In the genomic region with DNA sequence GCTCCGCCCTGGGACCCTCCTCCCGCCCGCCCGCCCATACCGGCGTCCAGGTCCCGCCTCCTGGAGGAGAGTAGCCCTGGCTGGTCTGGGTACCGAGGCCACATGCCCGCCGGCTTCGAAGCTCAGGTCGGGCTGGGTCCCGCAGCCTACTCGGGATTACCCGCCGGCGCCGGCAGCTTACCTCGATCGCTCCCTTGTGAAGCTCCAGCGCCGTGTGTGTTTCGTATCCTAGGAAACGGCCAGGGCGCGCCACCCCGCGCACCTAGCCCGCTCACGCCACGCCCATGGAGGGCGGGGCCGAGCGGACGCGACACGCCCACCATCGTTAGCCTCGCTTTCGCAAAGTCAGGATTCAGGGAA, we compare ENCODE assay signal across 9 mouse cellular contexts. TPM values are rescaled to one million over a fixed set of nuclear protein-coding genes. Genes with fewer than 3 reads are reported as not detected.
DNase-seq lines count a peak whose midpoint lies in the region; ATAC-seq and TF ChIP-seq lines count a peak whose summit lies in the region.
"Had no signal": no experiment of that assay in that cellular context is flagged by ENCODE, and none has a peak within 500 bp of the region (broad histone marks: within the 10 kb centered on the region; RNA-seq: fewer than 3 reads in every experiment).

A gene (minus strand): TSS at position 286 of the 360 bp plus-strand sequence.

- TF ChIP-seq CTCF in bone marrow macrophage, adult 2 months (IDR thresholded peaks at IDR 0.05; ENCODE audit: low read depth, low read length) = no peak
- no peak for TF ChIP-seq CTCF in embryonic fibroblast, embryonic 13.5 days (IDR thresholded peaks at IDR 0.05; ENCODE audit: borderline replicate concordance, insufficient read depth, low read length)

- WGBS in hindbrain, embryonic 11.5 days = 1% methylated on average over 35 of the region's 40 CpGs
- under 1% methylated on average over 36 of the region's 40 CpGs for WGBS in lung, embryonic 16.5 days

- peak within 1 kb of the TSS; percentile 77 for H3K4me2 ChIP-seq in hindbrain, embryonic 11.5 days (replicated peaks; ENCODE audit: low read depth, low read length)
- H3K4me2 ChIP-seq in lung, embryonic 16.5 days (ENCODE audit: low read depth, low read length) = peak within 1 kb of the TSS; percentile 91

- peak within 1 kb of the TSS; percentile 51 for H3K4me3 ChIP-seq in bone marrow macrophage, adult 2 months (ENCODE audit: insufficient read depth, low read length)
- peak within 1 kb of the TSS; percentile 44 for H3K4me3 ChIP-seq in embryonic fibroblast, embryonic 13.5 days (ENCODE audit: insufficient read depth, low read length)
- peak within 1 kb of the TSS; percentile 40 for H3K4me3 ChIP-seq in hindbrain, embryonic 11.5 days (ENCODE audit: low read depth, low read length)
- peak within 1 kb of the TSS; percentile 49 for H3K4me3 ChIP-seq in lung, embryonic 16.5 days (ENCODE audit: low read length)

- peak; percentile 60 to 64 for DNase-seq in B cell, adult 2 months
- DNase-seq in hindbrain, embryonic 11.5 days (ENCODE audit: low spot score) = peak; percentile 86
- DNase-seq in layer of hippocampus, postnatal 10 days (ENCODE audit: low spot score in 2 of 2) = peak; percentile 35 to 57
- peak; percentile 72 for DNase-seq in ovary, postnatal 36 days (ENCODE audit: low spot score)
- peak; percentile 18 to 40 for DNase-seq in thymus, postnatal 10 days (ENCODE audit: low spot score in 2 of 2)

- H3K4me1 ChIP-seq in bone marrow macrophage, adult 2 months (ENCODE audit: control insufficient read depth, insufficient read depth, low read length) = peaks cover 21% of the 10 kb centered on the region
- no peaks in the 10 kb centered on the region for H3K4me1 ChIP-seq in embryonic fibroblast, embryonic 13.5 days (ENCODE audit: control insufficient read depth, insufficient read depth, low read length)
- no peaks in the 10 kb centered on the region for H3K4me1 ChIP-seq in hindbrain, embryonic 11.5 days (replicated peaks; ENCODE audit: control insufficient read depth, insufficient read depth, low read length)
- H3K4me1 ChIP-seq in lung, embryonic 16.5 days (replicated peaks; ENCODE audit: control insufficient read depth, insufficient read depth, low read length) = 0 out of 2 replicates have a peak, but pooled peaks cover 4% of the 10 kb centered on the region

- H3K9ac ChIP-seq in hindbrain, embryonic 11.5 days (ENCODE audit: low read depth, low read length) = no peak within 1 kb of the TSS
- H3K9ac ChIP-seq in lung, embryonic 16.5 days (ENCODE audit: low read length) = peak within 1 kb of the TSS; percentile 50

- TF ChIP-seq POLR2A in bone marrow macrophage, adult 2 months (IDR thresholded peaks at IDR 0.05; ENCODE audit: borderline replicate concordance, low read depth, low read length) = no peak
- no peak for TF ChIP-seq POLR2A in embryonic fibroblast, embryonic 13.5 days (IDR thresholded peaks at IDR 0.05; ENCODE audit: low read depth, low read length)

- H3K9me3 ChIP-seq in hindbrain, embryonic 11.5 days (ENCODE audit: control insufficient read depth, low read length) = no peaks in the 10 kb centered on the region
- H3K9me3 ChIP-seq in lung, embryonic 16.5 days (ENCODE audit: control insufficient read depth, low read length) = no peaks in the 10 kb centered on the region

- no peak within 1 kb of the TSS for H3K27ac ChIP-seq in bone marrow macrophage, adult 2 months (ENCODE audit: insufficient read depth, low read depth, low read length)
- no peak within 1 kb of the TSS for H3K27ac ChIP-seq in embryonic fibroblast, embryonic 13.5 days (ENCODE audit: insufficient read depth, low read length)
- H3K27ac ChIP-seq in hindbrain, embryonic 11.5 days (ENCODE audit: low read depth, low read length) = no peak within 1 kb of the TSS
- no peak within 1 kb of the TSS for H3K27ac ChIP-seq in lung, embryonic 16.5 days (ENCODE audit: low read length)

- H3K27me3 ChIP-seq in hindbrain, embryonic 11.5 days (ENCODE audit: control insufficient read depth, insufficient read depth, low read length) = peaks cover 11% of the 10 kb centered on the region; the same call in 1 of the 2 replicates
- H3K27me3 ChIP-seq in lung, embryonic 16.5 days (ENCODE audit: control insufficient read depth, insufficient read depth, low read depth, low read length) = peaks cover 10% of the 10 kb centered on the region; the same call in 1 of the 2 replicates

- ATAC-seq in hindbrain, embryonic 11.5 days (ENCODE audit: low FRiP score) = peak; percentile 90
- ATAC-seq in lung, embryonic 16.5 days (ENCODE audit: low read depth) = peak; percentile 90
- ATAC-seq: Patski had no signal

- H3K36me3 ChIP-seq in hindbrain, embryonic 11.5 days (ENCODE audit: control insufficient read depth, insufficient read depth, low read length) = no peaks in the 10 kb centered on the region
- no peaks in the 10 kb centered on the region for H3K36me3 ChIP-seq in lung, embryonic 16.5 days (ENCODE audit: control insufficient read depth, insufficient read depth, low read length)

RNA-seq across cellular contexts. Expression of the gene that starts here (rescaled TPM):
- polyA plus RNA-seq in bone marrow macrophage, adult 2 months (2012; ENCODE audit: insufficient read depth, insufficient read length, missing spikeins) = 1.5 and 2.8 TPM in 2 replicates
- polyA plus RNA-seq in embryonic fibroblast, embryonic 13.5 days (2011; ENCODE audit: insufficient read length, low read depth, missing spikeins) = not detected in 2 replicates
- polyA plus RNA-seq in hindbrain, embryonic 11.5 days (2014; fragmentation: Nextera tagmentation; extraction: Ambion mirVana) = 1.5 and 1.6 TPM in 2 replicates
- total RNA-seq in layer of hippocampus, postnatal 10 days (2021) = 1 to 10 TPM; 1.1 to 2.0 TPM
- polyA plus RNA-seq in lung, embryonic 16.5 days (2015; fragmentation: Nextera tagmentation; extraction: Ambion mirVana) = 2.4 and 2.5 TPM in 2 replicates

Comparison
In these comparisons a context has a peak if more than half of its experiments do, and no peak if none do; other contexts are left out.
1. DNase-seq: peak in every context shown above with its lines; median percentile 86 in hindbrain, embryonic 11.5 days; 72 in ovary, postnatal 36 days; 62 in B cell, adult 2 months; 46 in layer of hippocampus, postnatal 10 days; 29 in thymus, postnatal 10 days.